Mouse (Mus musculus) forebrain, embryonic 12.5 days (tissue): Measurements from ENCODE around the gene Spin1. TPM values are rescaled to one million over a fixed set of nuclear protein-coding genes. Genes with fewer than 3 reads are reported as not detected.
"Not testable (repeated sequence)": the region's sequence is repeated elsewhere in the genome, so short reads cannot be mapped to it uniquely, and the experiment has no call there.

Experiments
- ATAC-seq: fragments of 200-750 bp; cut with Nextera tagmentation; 2 replicates; pipeline ENCODE4 v1.8.0; 2017; ENCODE audit warnings: moderate TSS enrichment; ENCODE audit not compliant: low FRiP score
- H3K27ac ChIP-seq: fragments of 300-500 bp; sonication (generic); 2 replicates; pipeline ENCODE4 v1.5.1; 2016; ENCODE audit warnings: mild to moderate bottlenecking
- H3K27me3 ChIP-seq: fragments of 300-500 bp; sonication (generic); 2 replicates; pipeline ENCODE4 v1.6.1; 2016; ENCODE audit warnings: mild to moderate bottlenecking
- H3K36me3 ChIP-seq: fragments of 300-500 bp; sonication (generic); replicated peaks from 2 replicates; pipeline ENCODE4 v1.6.1; 2016; ENCODE audit warnings: mild to moderate bottlenecking
- H3K4me1 ChIP-seq: fragments of 300-500 bp; sonication (generic); 2 replicates; pipeline ENCODE4 v1.6.1; 2016
- H3K4me2 ChIP-seq: fragments of 300-500 bp; sonication (generic); 2 replicates; pipeline ENCODE4 v1.6.1; 2016; ENCODE audit warnings: mild to moderate bottlenecking, moderate library complexity
- H3K4me3 ChIP-seq: fragments of 300-500 bp; sonication (generic); replicated peaks from 2 replicates; pipeline ENCODE4 v1.5.1; 2016; ENCODE audit warnings: mild to moderate bottlenecking
- H3K9ac ChIP-seq: fragments of 300-500 bp; sonication (generic); 2 replicates; pipeline ENCODE4 v1.6.1; 2016; ENCODE audit warnings: mild to moderate bottlenecking
- H3K9me3 ChIP-seq: fragments of 300-500 bp; sonication (generic); 2 replicates; pipeline ENCODE4 v1.6.1; 2016
- WGBS: fragments of 180-500 bp; shearing (Covaris S2); methylation state at CpG from one replicate; pipeline ENCODE4 v1.1.7; 2016; 5-methylcytosine and 5-hydroxymethylcytosine counted together
- polyA plus RNA-seq: library from polyadenylated mRNA; unstranded; fragments of >200 nt; fragmentation: Nextera tagmentation; extraction: Ambion mirVana; gene quantifications from 2 replicates; pipeline ENCODE4 v1.2.1, GENCODE M21; 2016

The Spin1 gene
- 120 and 129 TPM in 2 replicates for polyA plus RNA-seq

DNA sequence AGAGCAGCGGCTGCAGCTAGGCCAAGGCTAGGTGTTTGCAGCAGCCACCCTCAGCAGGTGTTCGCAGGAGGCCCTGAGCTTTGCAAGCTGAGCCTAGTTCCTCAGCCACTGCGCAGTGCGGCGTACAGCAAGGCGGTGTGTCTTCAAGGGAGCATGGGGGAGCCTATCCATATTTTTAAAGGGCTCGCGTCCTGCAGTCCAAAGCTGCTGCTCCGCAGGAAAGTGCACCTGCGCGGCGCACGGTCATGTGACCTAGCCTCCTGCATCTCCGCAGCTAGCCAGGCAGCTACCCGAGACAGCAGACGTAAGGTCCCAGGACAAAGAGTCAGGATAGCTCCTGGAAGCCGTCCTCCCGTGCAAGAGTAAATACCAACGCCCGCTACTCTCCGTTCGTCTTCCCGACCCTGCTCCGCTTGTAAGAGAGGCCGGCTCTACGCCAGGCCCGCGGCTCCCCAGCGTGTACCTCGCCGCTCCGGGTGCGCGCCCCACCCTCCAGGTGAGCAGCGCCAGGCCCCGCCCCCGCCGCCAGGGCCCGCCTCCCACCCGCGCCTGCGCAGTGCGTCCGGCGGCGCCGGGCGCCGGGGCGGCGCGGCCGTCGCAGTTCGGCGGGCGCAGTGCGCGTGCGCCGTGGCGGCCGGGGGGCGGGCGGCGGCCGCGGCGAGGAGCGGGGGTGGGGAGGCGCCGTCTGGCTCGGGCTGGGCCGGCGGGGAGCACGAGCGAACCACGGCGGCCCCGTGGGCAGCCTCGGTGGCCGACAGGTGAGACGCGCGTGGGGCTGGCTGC, at the start of gene Spin1:
Gene Spin1, plus strand, starts transcription at position 648 of the 783 bp plus-strand sequence.
- H3K9me3 ChIP-seq = peaks cover 14% of the 10 kb centered on the region; the same call in 1 of the 2 replicates
- no peaks in the 10 kb centered on the region for H3K27me3 ChIP-seq
- peak within 1 kb of the TSS; percentile 91 for H3K27ac ChIP-seq
- peak within 1 kb of the TSS; percentile 85 for H3K4me3 ChIP-seq
- H3K9ac ChIP-seq = peak within 1 kb of the TSS; percentile 95
- H3K4me1 ChIP-seq = peaks cover 9% of the 10 kb centered on the region
- WGBS = under 1% methylated on average over 84 of the region's 85 CpGs
- H3K36me3 ChIP-seq = peaks cover 25% of the 10 kb centered on the region
- peak; percentile 84 for ATAC-seq
- H3K4me2 ChIP-seq = peak within 1 kb of the TSS; percentile 94

DNA sequence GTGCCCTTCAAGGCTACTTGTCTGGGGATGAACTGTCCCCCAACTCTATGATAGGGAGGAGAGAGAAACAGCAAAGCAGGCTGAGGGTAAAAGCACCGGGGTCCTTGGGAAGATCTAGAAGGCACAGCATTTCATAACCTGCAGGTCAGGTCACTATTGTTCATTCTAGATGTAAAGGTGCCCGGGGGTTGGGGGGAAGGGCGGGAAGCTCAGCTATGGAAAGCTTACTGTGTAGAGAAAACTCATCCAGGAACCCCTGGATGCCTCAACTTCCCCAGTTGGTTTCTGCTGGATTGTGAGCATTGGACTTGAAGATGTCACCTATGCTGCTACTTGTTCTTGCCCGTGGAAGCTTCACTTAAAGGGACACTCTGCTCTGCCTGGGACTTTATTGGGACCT, 49.7 kb upstream of the Spin1 start:
- Histone ChIP-seq H3K36me3 (no peaks in the 10 kb centered on the region), H3K9ac (no peak overlapping the region), H3K27me3 (no peaks in the 10 kb centered on the region), H3K27ac (no peak overlapping the region), H3K9me3 (no peaks in the 10 kb centered on the region), H3K4me2 (no peak overlapping the region), H3K4me3 (no peak overlapping the region), H3K4me1 (no peaks in the 10 kb centered on the region)
- WGBS = 84% methylated on average over 4 of the region's 4 CpGs
- no peak for ATAC-seq

DNA sequence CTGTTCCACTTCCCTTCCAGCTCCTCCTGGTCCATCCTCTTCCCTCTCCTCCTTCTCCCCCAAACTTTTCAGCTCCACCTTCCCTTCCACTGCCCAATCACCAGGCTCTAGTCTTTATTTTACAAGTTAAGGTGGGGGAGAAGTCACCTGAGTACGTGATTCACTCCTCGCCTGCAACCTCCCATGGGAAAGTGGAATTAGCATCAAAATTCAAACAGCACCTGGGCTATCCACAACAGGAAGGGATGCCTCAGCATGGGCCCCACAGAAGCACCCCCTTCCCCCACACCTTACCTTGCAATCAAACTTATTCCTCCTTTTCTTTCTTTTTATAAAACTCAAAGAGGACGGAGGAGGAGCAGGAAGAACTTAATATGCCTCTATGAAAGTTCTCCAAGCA, 48.3 kb upstream of the Spin1 start:
- Histone ChIP-seq H3K27me3 (no peaks in the 10 kb centered on the region), H3K4me1 (no peaks in the 10 kb centered on the region), H3K9ac (no peak overlapping the region), H3K4me2 (no peak overlapping the region), H3K36me3 (no peaks in the 10 kb centered on the region), H3K4me3 (no peak overlapping the region), H3K27ac (no peak overlapping the region), H3K9me3 (no peaks in the 10 kb centered on the region)
- 84% methylated on average over 3 of the region's 3 CpGs for WGBS
- no peak for ATAC-seq

DNA sequence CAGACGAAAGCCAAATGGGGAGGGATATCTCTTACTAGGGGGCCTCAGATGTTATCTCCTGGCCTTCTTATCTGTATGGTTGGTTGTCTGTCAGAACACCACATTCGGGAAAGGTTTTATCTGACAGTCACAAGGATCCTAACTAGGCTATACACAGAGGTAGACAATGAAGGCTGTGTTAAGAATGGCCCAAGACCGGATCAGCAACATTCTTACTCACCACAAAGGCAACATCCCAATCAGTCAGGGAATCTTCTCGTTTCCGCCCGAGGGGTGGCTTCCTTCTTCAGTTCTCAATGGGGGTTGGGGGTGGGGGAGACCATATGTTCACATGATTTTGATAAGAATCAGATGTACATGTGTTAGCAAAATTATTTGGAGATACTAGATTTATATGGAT, 37.7 kb upstream of the Spin1 start:
- 87% methylated on average over 6 of the region's 6 CpGs for WGBS
- Histone ChIP-seq H3K4me1 (no peaks in the 10 kb centered on the region), H3K9ac (no peak overlapping the region), H3K36me3 (no peaks in the 10 kb centered on the region), H3K4me3 (no peak overlapping the region), H3K27me3 (no peaks in the 10 kb centered on the region), H3K27ac (no peak overlapping the region), H3K9me3 (no peaks in the 10 kb centered on the region), H3K4me2 (no peak overlapping the region)
- no peak for ATAC-seq

GRCm38 (mm10) chr13:51063721-51064120, 37.0 kb upstream of the Spin1 start:
- no peaks in the 10 kb centered on the region for H3K36me3 ChIP-seq
- WGBS = 95% methylated on average over 1 of the region's 1 CpGs
- no peak overlapping the region for H3K27ac ChIP-seq
- no peak overlapping the region for H3K4me2 ChIP-seq
- H3K9me3 ChIP-seq = no peaks in the 10 kb centered on the region
- no peaks in the 10 kb centered on the region for H3K27me3 ChIP-seq
- H3K4me1 ChIP-seq = no peaks in the 10 kb centered on the region
- no peak overlapping the region for H3K9ac ChIP-seq
- H3K4me3 ChIP-seq = no peak overlapping the region
- ATAC-seq = no peak

- WGBS = 65% methylated on average over 3 of the region's 3 CpGs
- no peak overlapping the region for H3K4me3 ChIP-seq
- H3K9me3 ChIP-seq = no peaks in the 10 kb centered on the region
- H3K4me2 ChIP-seq = no peak overlapping the region
- H3K36me3 ChIP-seq = no peaks in the 10 kb centered on the region
- H3K9ac ChIP-seq = no peak overlapping the region
- ATAC-seq = no peak
- no peaks in the 10 kb centered on the region for H3K4me1 ChIP-seq
- H3K27me3 ChIP-seq = no peaks in the 10 kb centered on the region
- no peak overlapping the region for H3K27ac ChIP-seq
These were observed 36.3 kb upstream of the Spin1 start for GRCm38 (mm10) chr13:51064429-51064828.

- Histone ChIP-seq H3K9me3 (no peaks in the 10 kb centered on the region), H3K4me2 (no peak overlapping the region), H3K9ac (no peak overlapping the region), H3K4me3 (no peak overlapping the region), H3K4me1 (no peaks in the 10 kb centered on the region), H3K27ac (no peak overlapping the region), H3K27me3 (no peaks in the 10 kb centered on the region), H3K36me3 (no peaks in the 10 kb centered on the region)
- 84% methylated on average over 11 of the region's 11 CpGs for WGBS
- no peak for ATAC-seq
These were observed 29.5 kb upstream of the Spin1 start for GRCm38 (mm10) chr13:51071063-51071680.

- H3K27me3 ChIP-seq = no peaks in the 10 kb centered on the region
- no peak overlapping the region for H3K27ac ChIP-seq
- H3K9ac ChIP-seq = no peak overlapping the region
- H3K36me3 ChIP-seq = no peaks in the 10 kb centered on the region
- H3K4me1 ChIP-seq = no peaks in the 10 kb centered on the region
- 86% methylated on average over 8 of the region's 8 CpGs for WGBS
- no peak overlapping the region for H3K4me3 ChIP-seq
- no peak for ATAC-seq
- no peak overlapping the region for H3K4me2 ChIP-seq
- no peaks in the 10 kb centered on the region for H3K9me3 ChIP-seq
These were observed 28.9 kb upstream of the Spin1 start for GRCm38 (mm10) chr13:51071763-51072276.

- no peaks in the 10 kb centered on the region for H3K27me3 ChIP-seq
- no peak overlapping the region for H3K4me3 ChIP-seq
- no peak for ATAC-seq
- WGBS = 93% methylated on average over 16 of the region's 16 CpGs
- no peak overlapping the region for H3K9ac ChIP-seq
- H3K9me3 ChIP-seq = no peaks in the 10 kb centered on the region
- H3K36me3 ChIP-seq = no peaks in the 10 kb centered on the region
- no peaks in the 10 kb centered on the region for H3K4me1 ChIP-seq
- H3K4me2 ChIP-seq = no peak overlapping the region
- no peak overlapping the region for H3K27ac ChIP-seq
These were observed 27.5 kb upstream of the Spin1 start for GRCm38 (mm10) chr13:51072917-51073843.

- no peaks in the 10 kb centered on the region for H3K9me3 ChIP-seq
These were observed 26.5 kb upstream of the Spin1 start for GRCm38 (mm10) chr13:51074081-51074680.

GRCm38 (mm10) chr13:51076191-51076590, 24.5 kb upstream of the Spin1 start:
- H3K27me3 ChIP-seq, H3K27ac ChIP-seq, H3K4me1 ChIP-seq, H3K4me3 ChIP-seq, ATAC-seq, H3K4me2 ChIP-seq, H3K9me3 ChIP-seq, H3K36me3 ChIP-seq, H3K9ac ChIP-seq: not testable (repeated sequence)
- WGBS = 96% methylated on average over 14 of the region's 14 CpGs

More at GRCm38 (mm10) chr13:51074081-51074680, 26.5 kb upstream of the Spin1 start:
- Histone ChIP-seq H3K4me1 (no peaks in the 10 kb centered on the region), H3K27ac (no peak overlapping the region), H3K27me3 (no peaks in the 10 kb centered on the region), H3K9ac (no peak overlapping the region), H3K36me3 (no peaks in the 10 kb centered on the region), H3K4me2 (no peak overlapping the region), H3K4me3 (no peak overlapping the region)
- 82% methylated on average over 6 of the region's 6 CpGs for WGBS
- ATAC-seq = no peak

DNA sequence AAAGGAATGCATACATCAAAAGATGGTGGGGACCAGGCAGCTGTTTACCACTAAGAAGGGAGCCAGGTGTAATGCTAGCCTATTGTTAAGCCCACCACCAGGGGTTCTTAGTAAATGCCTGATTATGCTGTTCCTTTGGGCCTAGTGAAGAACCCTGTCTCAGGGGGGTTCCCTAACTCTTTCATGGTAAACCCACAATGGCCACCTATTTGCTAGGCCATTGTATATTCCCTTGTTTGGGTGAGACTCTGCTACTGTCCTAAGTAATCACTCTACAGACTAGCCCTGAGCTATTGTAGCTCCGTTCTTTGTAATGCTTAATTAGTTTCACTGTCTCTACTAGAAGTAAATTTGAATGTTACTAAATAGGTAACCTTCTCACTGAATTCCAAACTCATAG, 22.1 kb upstream of the Spin1 start:
- 78% methylated on average over 1 of the region's 1 CpGs for WGBS
- not testable (repeated sequence) for H3K4me3 ChIP-seq, H3K4me2 ChIP-seq, H3K9me3 ChIP-seq, H3K36me3 ChIP-seq, ATAC-seq, H3K27ac ChIP-seq, H3K9ac ChIP-seq, H3K27me3 ChIP-seq, H3K4me1 ChIP-seq
